Mouse (Mus musculus): ENCODE measurements at regions not wholly inside any gene's neighbourhood (a gene's known extent, or its start where the extent isn't known, plus 50 kb on each side); places are given as distances from the start of the nearest gene placed in this dataset.

- no peaks in the 10 kb centered on the region for H3K36me3 ChIP-seq (ENCODE audit: control insufficient read depth, insufficient read depth, low read length, poor library complexity, severe bottlenecking)
- H3K4me1 ChIP-seq (ENCODE audit: control insufficient read depth, insufficient read depth, low read length): no peaks in the 10 kb centered on the region
- H3K9me3 ChIP-seq (replicated peaks; ENCODE audit: control insufficient read depth, insufficient read depth, low read length, poor library complexity, severe bottlenecking): no peaks in the 10 kb centered on the region
- TF ChIP-seq EP300 (IDR thresholded peaks at IDR 0.05; ENCODE audit: insufficient read depth, low read depth, low read length) (no peak), POLR2A (IDR thresholded peaks at IDR 0.05; ENCODE audit: insufficient read depth, low read length) (no peak), CTCF (IDR thresholded peaks at IDR 0.05; ENCODE audit: low read depth, low read length) (no peak)
- H3K4me3 ChIP-seq (ENCODE audit: low read depth, low read length): no peak overlapping the region
- H3K9ac ChIP-seq (ENCODE audit: low read depth, poor library complexity, severe bottlenecking): no peak overlapping the region
- H3K27me3 ChIP-seq (ENCODE audit: control insufficient read depth, insufficient read depth, low read length, poor library complexity, severe bottlenecking): no peaks in the 10 kb centered on the region
- no peak overlapping the region for H3K27ac ChIP-seq (ENCODE audit: insufficient read depth, low read length)
Observed at GRCm38 (mm10) chr2:61295261-61295964, 283.0 kb upstream of the Tank start.

- Histone ChIP-seq H3K4me3 (ENCODE audit: low read depth, low read length) (no peak overlapping the region), H3K4me1 (ENCODE audit: control insufficient read depth, insufficient read depth, low read length) (no peaks in the 10 kb centered on the region), H3K27ac (ENCODE audit: insufficient read depth, low read length) (no peak overlapping the region), H3K9ac (ENCODE audit: low read depth, poor library complexity, severe bottlenecking) (no peak overlapping the region), H3K9me3 (replicated peaks; ENCODE audit: control insufficient read depth, insufficient read depth, low read length, poor library complexity, severe bottlenecking) (no peaks in the 10 kb centered on the region), H3K27me3 (ENCODE audit: control insufficient read depth, insufficient read depth, low read length, poor library complexity, severe bottlenecking) (no peaks in the 10 kb centered on the region), H3K36me3 (ENCODE audit: control insufficient read depth, insufficient read depth, low read length, poor library complexity, severe bottlenecking) (no peaks in the 10 kb centered on the region)
- TF ChIP-seq EP300 (IDR thresholded peaks at IDR 0.05; ENCODE audit: insufficient read depth, low read depth, low read length): no peak
- TF ChIP-seq POLR2A (IDR thresholded peaks at IDR 0.05; ENCODE audit: insufficient read depth, low read length): no peak
- TF ChIP-seq CTCF (IDR thresholded peaks at IDR 0.05; ENCODE audit: low read depth, low read length): no peak
Observed at GRCm38 (mm10) chr2:61288246-61288645, 290.1 kb upstream of the Tank start.

GRCm38 (mm10) chr2:61284706-61285105 is 293.7 kb upstream of the Tank start:
- H3K27me3 ChIP-seq (ENCODE audit: control insufficient read depth, insufficient read depth, low read length, poor library complexity, severe bottlenecking): no peaks in the 10 kb centered on the region
- no peaks in the 10 kb centered on the region for H3K4me1 ChIP-seq (ENCODE audit: control insufficient read depth, insufficient read depth, low read length)
- TF ChIP-seq POLR2A (IDR thresholded peaks at IDR 0.05; ENCODE audit: insufficient read depth, low read length) (no peak), EP300 (IDR thresholded peaks at IDR 0.05; ENCODE audit: insufficient read depth, low read depth, low read length) (no peak), CTCF (IDR thresholded peaks at IDR 0.05; ENCODE audit: low read depth, low read length) (no peak)
- H3K36me3 ChIP-seq (ENCODE audit: control insufficient read depth, insufficient read depth, low read length, poor library complexity, severe bottlenecking): no peaks in the 10 kb centered on the region
- no peak overlapping the region for H3K27ac ChIP-seq (ENCODE audit: insufficient read depth, low read length)
- H3K4me3 ChIP-seq (ENCODE audit: low read depth, low read length): no peak overlapping the region
- H3K9ac ChIP-seq (ENCODE audit: low read depth, poor library complexity, severe bottlenecking): no peak overlapping the region
- H3K9me3 ChIP-seq (replicated peaks; ENCODE audit: control insufficient read depth, insufficient read depth, low read length, poor library complexity, severe bottlenecking): no peaks in the 10 kb centered on the region

GRCm38 (mm10) chr2:61283829-61284601 is 294.4 kb upstream of the Tank start:
- Histone ChIP-seq H3K9ac (ENCODE audit: low read depth, poor library complexity, severe bottlenecking) (no peak overlapping the region), H3K4me1 (ENCODE audit: control insufficient read depth, insufficient read depth, low read length) (no peaks in the 10 kb centered on the region), H3K9me3 (replicated peaks; ENCODE audit: control insufficient read depth, insufficient read depth, low read length, poor library complexity, severe bottlenecking) (no peaks in the 10 kb centered on the region), H3K36me3 (ENCODE audit: control insufficient read depth, insufficient read depth, low read length, poor library complexity, severe bottlenecking) (no peaks in the 10 kb centered on the region), H3K4me3 (ENCODE audit: low read depth, low read length) (no peak overlapping the region), H3K27me3 (ENCODE audit: control insufficient read depth, insufficient read depth, low read length, poor library complexity, severe bottlenecking) (no peaks in the 10 kb centered on the region), H3K27ac (ENCODE audit: insufficient read depth, low read length) (no peak overlapping the region)
- no peak for TF ChIP-seq CTCF (IDR thresholded peaks at IDR 0.05; ENCODE audit: low read depth, low read length)
- no peak for TF ChIP-seq EP300 (IDR thresholded peaks at IDR 0.05; ENCODE audit: insufficient read depth, low read depth, low read length)
- TF ChIP-seq POLR2A (IDR thresholded peaks at IDR 0.05; ENCODE audit: insufficient read depth, low read length): no peak

DNA sequence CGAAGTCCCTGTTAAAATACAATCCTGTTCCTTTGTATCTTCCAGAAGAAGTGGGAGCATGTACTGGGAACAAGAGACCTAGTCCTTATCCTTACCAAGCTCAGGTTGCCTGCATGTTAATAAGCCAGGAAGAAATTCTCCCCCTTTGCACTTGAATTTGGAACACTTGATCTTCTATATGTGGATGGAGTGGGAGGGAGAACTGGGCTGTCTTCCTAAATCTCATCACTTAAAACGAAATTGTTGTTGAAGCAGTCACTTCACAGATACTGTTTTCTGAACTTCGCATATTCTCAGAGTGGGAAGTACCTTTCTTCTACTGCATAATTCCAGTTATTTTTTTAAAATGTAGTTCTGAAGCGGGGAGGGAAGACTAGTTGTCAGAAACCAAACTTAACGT is 305.7 kb upstream of the Tank start:
- H3K36me3 ChIP-seq (ENCODE audit: control insufficient read depth, insufficient read depth, low read length, poor library complexity, severe bottlenecking): no peaks in the 10 kb centered on the region
- H3K4me3 ChIP-seq (ENCODE audit: low read depth, low read length): no peak overlapping the region
- H3K4me1 ChIP-seq (ENCODE audit: control insufficient read depth, insufficient read depth, low read length): no peaks in the 10 kb centered on the region
- no peak overlapping the region for H3K9ac ChIP-seq (ENCODE audit: low read depth, poor library complexity, severe bottlenecking)
- no peak overlapping the region for H3K27ac ChIP-seq (ENCODE audit: insufficient read depth, low read length)
- no peaks in the 10 kb centered on the region for H3K27me3 ChIP-seq (ENCODE audit: control insufficient read depth, insufficient read depth, low read length, poor library complexity, severe bottlenecking)
- H3K9me3 ChIP-seq (replicated peaks; ENCODE audit: control insufficient read depth, insufficient read depth, low read length, poor library complexity, severe bottlenecking): no peaks in the 10 kb centered on the region
- TF ChIP-seq CTCF (IDR thresholded peaks at IDR 0.05; ENCODE audit: low read depth, low read length): no peak
- no peak for TF ChIP-seq EP300 (IDR thresholded peaks at IDR 0.05; ENCODE audit: insufficient read depth, low read depth, low read length)
- TF ChIP-seq POLR2A (IDR thresholded peaks at IDR 0.05; ENCODE audit: insufficient read depth, low read length): no peak

DNA sequence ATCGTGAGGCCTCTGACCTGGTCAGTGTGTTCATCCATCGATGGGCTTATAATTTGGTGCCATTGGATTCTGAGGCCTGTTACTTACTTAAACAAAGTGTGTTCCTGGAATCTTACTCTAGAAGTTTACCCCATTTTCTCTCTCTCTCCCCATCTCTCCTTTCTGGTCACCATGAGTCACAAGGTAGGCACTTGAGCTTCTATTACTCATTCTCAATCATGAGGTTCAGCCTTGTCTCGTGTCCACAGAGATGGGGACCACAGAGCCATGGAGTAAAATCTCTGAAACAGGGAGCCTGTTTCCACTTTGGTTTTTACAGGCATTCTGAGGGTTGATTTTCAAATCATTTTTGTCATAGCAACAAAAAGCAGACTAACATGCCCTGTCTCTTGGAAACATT is 304.7 kb upstream of the Rbms1 start:
- H3K9me3 ChIP-seq (replicated peaks; ENCODE audit: control insufficient read depth, insufficient read depth, low read length, poor library complexity, severe bottlenecking): no peaks in the 10 kb centered on the region
- no peaks in the 10 kb centered on the region for H3K27me3 ChIP-seq (ENCODE audit: control insufficient read depth, insufficient read depth, low read length, poor library complexity, severe bottlenecking)
- no peaks in the 10 kb centered on the region for H3K4me1 ChIP-seq (ENCODE audit: control insufficient read depth, insufficient read depth, low read length)
- H3K27ac ChIP-seq (ENCODE audit: insufficient read depth, low read length): no peak overlapping the region
- H3K4me3 ChIP-seq (ENCODE audit: low read depth, low read length): no peak overlapping the region
- H3K36me3 ChIP-seq (ENCODE audit: control insufficient read depth, insufficient read depth, low read length, poor library complexity, severe bottlenecking): no peaks in the 10 kb centered on the region
- no peak for TF ChIP-seq CTCF (IDR thresholded peaks at IDR 0.05; ENCODE audit: low read depth, low read length)
- TF ChIP-seq POLR2A (IDR thresholded peaks at IDR 0.05; ENCODE audit: insufficient read depth, low read length): no peak
- no peak for TF ChIP-seq EP300 (IDR thresholded peaks at IDR 0.05; ENCODE audit: insufficient read depth, low read depth, low read length)
- H3K9ac ChIP-seq (ENCODE audit: low read depth, poor library complexity, severe bottlenecking): no peak overlapping the region

Data from ES-Bruce4 (cell line).